Mouse (Mus musculus) limb, embryonic 14.5 days (tissue): ENCODE measurements around the gene Slc25a33. TPM values are rescaled to one million over a fixed set of nuclear protein-coding genes. Genes with fewer than 3 reads are reported as not detected.

Source experiments
- ATAC-seq: fragments of 200-750 bp; cut with Nextera tagmentation; 2 replicates; pipeline ENCODE4 v1.8.0; 2017; ENCODE audit warnings: low read depth, moderate number of reproducible peaks, moderate TSS enrichment; ENCODE audit not compliant: low FRiP score
- DNase-seq: peaks from one replicate; pipeline ENCODE4 v3.0.0-alpha.2; 2015; ENCODE audit warnings: low spot score
- H3K27ac ChIP-seq: fragments of 300-500 bp; sonication (generic); replicated peaks from 2 replicates; pipeline ENCODE4 v1.5.1; 2014; ENCODE audit warnings: low read depth, mild to moderate bottlenecking, low read length, moderate library complexity, mixed read lengths
- H3K27me3 ChIP-seq: fragments of 300-500 bp; sonication (generic); 2 replicates; pipeline ENCODE4 v1.6.1; 2014; ENCODE audit warnings: low read length, mixed read lengths; ENCODE audit not compliant: control insufficient read depth, insufficient read depth
- H3K36me3 ChIP-seq: fragments of 300-500 bp; sonication (generic); 2 replicates; pipeline ENCODE4 v1.6.1; 2014; ENCODE audit warnings: mild to moderate bottlenecking, low read length, moderate library complexity, mixed read lengths; ENCODE audit not compliant: control insufficient read depth, insufficient read depth
- H3K4me1 ChIP-seq: fragments of 300-500 bp; sonication (generic); 2 replicates; pipeline ENCODE4 v1.6.1; 2014; ENCODE audit warnings: antibody characterized with exemption, low read length, mixed read lengths; ENCODE audit not compliant: control insufficient read depth, insufficient read depth
- H3K4me2 ChIP-seq: fragments of 300-500 bp; sonication (generic); replicated peaks from 2 replicates; pipeline ENCODE4 v1.6.1; 2014; ENCODE audit warnings: low read depth, mild to moderate bottlenecking, low read length, moderate library complexity; ENCODE audit not compliant: severe bottlenecking
- H3K4me3 ChIP-seq: fragments of 300-500 bp; sonication (generic); replicated peaks from 2 replicates; pipeline ENCODE4 v1.5.1; 2014; ENCODE audit warnings: low read length
- H3K9ac ChIP-seq: fragments of 300-500 bp; sonication (generic); 2 replicates; pipeline ENCODE4 v1.6.1; 2014; ENCODE audit warnings: mild to moderate bottlenecking, low read depth, low read length, moderate library complexity; ENCODE audit not compliant: severe bottlenecking
- H3K9me3 ChIP-seq: fragments of 300-500 bp; sonication (generic); 2 replicates; pipeline ENCODE4 v1.6.1; 2016; ENCODE audit warnings: low read length; ENCODE audit not compliant: control insufficient read depth
- POLR2A ChIP-seq: fragments of 200-500 bp; IDR thresholded peaks from 2 replicates; pipeline ENCODE4 v1.8.0; 2012; ENCODE audit warnings: inconsistent platforms, mild to moderate bottlenecking, moderate library complexity, borderline replicate concordance; ENCODE audit not compliant: insufficient read depth, insufficient read length; ENCODE audit errors: extremely low read depth
- WGBS: fragments of 180-500 bp; shearing (Covaris S2); extraction: QIAGEN DNeasy Blood & Tissue Kit; methylation state at CpG from one replicate; pipeline ENCODE4 v1.1.7; 2014; 5-methylcytosine and 5-hydroxymethylcytosine counted together
- polyA plus RNA-seq, 2 experiments: library from polyadenylated mRNA; depleted of rRNA in 1 of 2; stranded (reverse) in 1 of 2; unstranded in 1 of 2; fragments of >200 nt; fragmentation: Nextera tagmentation in 1 of 2; extraction: Ambion mirVana in 1 of 2; gene quantifications; 2 replicates each; pipeline versions ENCODE4 v1.2.1 to v1.2.3; 2012 to 2014

The Slc25a33 gene
- polyA plus RNA-seq, 2 experiments, result 8.2 to 10.8 TPM

- Histone ChIP-seq H3K27ac (no peak overlapping the region), H3K27me3 (no peaks in the 10 kb centered on the region), H3K4me1 (no peaks in the 10 kb centered on the region), H3K4me2 (no peak overlapping the region), H3K9ac (no peak overlapping the region), H3K36me3 (no peaks in the 10 kb centered on the region), H3K4me3 (no peak overlapping the region), H3K9me3 (no peaks in the 10 kb centered on the region)
- no peak for DNase-seq
- no peak for ATAC-seq
- TF ChIP-seq POLR2A, result no peak
- WGBS, result 86% methylated on average over 16 of the region's 16 CpGs
Measured at GRCm38 (mm10) chr4:149799346-149800171, 25.5 kb upstream of the Slc25a33 start.

DNA sequence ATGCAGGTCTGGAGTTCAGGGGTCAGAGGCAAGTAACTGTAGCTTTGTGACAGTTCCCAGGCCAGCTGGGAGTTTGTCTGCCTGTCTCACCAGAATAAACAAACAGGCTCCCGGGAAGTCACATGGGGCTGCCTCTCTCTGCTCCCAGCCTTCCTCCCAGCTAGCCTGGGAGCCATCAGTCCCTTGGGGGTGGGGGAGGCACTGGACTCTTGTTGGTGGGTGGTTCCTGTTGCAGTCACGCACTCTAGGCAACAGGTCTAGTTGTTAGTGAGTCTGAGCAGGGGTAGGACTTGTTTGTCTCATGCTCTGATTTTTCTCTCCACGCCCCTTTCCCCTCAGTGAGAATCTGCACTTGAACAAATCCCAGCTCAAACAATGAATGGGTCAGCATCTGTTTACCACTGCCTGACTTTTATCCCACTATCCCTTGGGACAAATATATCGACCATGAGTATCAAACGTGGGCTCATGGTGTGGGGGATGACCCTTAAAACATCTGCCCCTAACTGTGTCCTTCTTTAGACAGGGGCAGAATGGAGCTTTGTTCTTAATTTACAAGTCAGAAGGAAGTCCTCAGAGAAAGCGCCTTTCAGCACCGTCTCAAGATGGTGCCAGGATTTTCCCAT is 24.7 kb upstream of the Slc25a33 start:
- H3K4me3 ChIP-seq, result no peak overlapping the region
- no peak for TF ChIP-seq POLR2A

DNA sequence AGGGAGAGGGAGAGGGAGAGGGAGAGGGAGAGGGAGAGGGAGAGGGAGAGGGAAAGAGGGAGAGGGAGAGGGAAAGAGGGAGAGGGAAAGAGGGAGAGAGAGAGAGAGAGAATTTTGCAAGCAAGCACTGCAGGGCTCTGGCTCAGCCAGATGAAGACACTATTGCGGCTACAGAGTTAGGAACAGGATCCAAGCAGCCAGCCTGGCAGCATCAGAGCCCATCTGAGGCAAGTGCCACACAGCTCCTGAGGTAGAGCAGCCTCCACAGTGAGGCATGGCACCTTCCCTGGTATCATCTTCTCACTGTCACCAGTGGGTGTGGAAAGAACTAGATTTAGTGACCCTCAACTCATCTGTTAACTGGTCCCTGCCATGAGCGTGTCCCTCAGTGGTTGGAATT is 24.0 kb upstream of the Slc25a33 start:
- WGBS, result 51% methylated on average over 2 of the region's 2 CpGs
- Histone ChIP-seq H3K4me2 (no peak overlapping the region), H3K4me1 (no peaks in the 10 kb centered on the region), H3K36me3 (no peaks in the 10 kb centered on the region), H3K4me3 (no peak overlapping the region), H3K27ac (no peak overlapping the region), H3K9me3 (no peaks in the 10 kb centered on the region), H3K9ac (no peak overlapping the region), H3K27me3 (no peaks in the 10 kb centered on the region)
- TF ChIP-seq POLR2A, result no peak
- no peak for ATAC-seq
- no peak for DNase-seq

More for the DNA sequence above, 24.7 kb upstream of the Slc25a33 start:
- H3K9me3 ChIP-seq, result no peaks in the 10 kb centered on the region
- no peaks in the 10 kb centered on the region for H3K36me3 ChIP-seq
- no peaks in the 10 kb centered on the region for H3K4me1 ChIP-seq
- H3K9ac ChIP-seq, result no peak overlapping the region
- ATAC-seq, result no peak
- DNase-seq, result no peak
- 39% methylated on average over 7 of the region's 7 CpGs for WGBS
- no peak overlapping the region for H3K27ac ChIP-seq
- no peaks in the 10 kb centered on the region for H3K27me3 ChIP-seq
- H3K4me2 ChIP-seq, result no peak overlapping the region

DNA sequence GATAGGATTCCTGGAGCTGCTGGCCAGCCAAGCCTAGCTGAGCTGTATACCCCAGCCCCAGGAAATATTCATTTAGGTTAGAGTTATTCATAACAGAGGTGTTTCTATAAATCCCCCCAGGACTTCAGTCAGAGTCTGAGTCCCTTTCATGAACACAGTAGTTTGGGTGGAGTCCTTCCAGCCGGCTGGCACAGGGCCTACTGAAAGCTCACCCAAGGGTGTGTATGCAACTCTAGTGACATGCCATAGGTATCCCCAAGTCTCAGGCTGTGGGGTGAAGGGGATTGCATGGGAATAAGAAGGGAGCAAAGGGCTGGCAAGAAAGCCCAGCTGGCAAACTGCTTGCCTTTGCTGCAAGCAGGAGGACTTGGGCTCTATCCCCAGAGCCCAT is 23.1 kb upstream of the Slc25a33 start:
- no peak overlapping the region for H3K4me3 ChIP-seq
- H3K36me3 ChIP-seq, result no peaks in the 10 kb centered on the region
- no peaks in the 10 kb centered on the region for H3K4me1 ChIP-seq
- no peak for ATAC-seq
- H3K9ac ChIP-seq, result no peak overlapping the region
- H3K9me3 ChIP-seq, result no peaks in the 10 kb centered on the region
- DNase-seq, result no peak
- 55% methylated on average over 1 of the region's 1 CpGs for WGBS
- no peaks in the 10 kb centered on the region for H3K27me3 ChIP-seq
- no peak for TF ChIP-seq POLR2A
- no peak overlapping the region for H3K4me2 ChIP-seq
- no peak overlapping the region for H3K27ac ChIP-seq

DNA sequence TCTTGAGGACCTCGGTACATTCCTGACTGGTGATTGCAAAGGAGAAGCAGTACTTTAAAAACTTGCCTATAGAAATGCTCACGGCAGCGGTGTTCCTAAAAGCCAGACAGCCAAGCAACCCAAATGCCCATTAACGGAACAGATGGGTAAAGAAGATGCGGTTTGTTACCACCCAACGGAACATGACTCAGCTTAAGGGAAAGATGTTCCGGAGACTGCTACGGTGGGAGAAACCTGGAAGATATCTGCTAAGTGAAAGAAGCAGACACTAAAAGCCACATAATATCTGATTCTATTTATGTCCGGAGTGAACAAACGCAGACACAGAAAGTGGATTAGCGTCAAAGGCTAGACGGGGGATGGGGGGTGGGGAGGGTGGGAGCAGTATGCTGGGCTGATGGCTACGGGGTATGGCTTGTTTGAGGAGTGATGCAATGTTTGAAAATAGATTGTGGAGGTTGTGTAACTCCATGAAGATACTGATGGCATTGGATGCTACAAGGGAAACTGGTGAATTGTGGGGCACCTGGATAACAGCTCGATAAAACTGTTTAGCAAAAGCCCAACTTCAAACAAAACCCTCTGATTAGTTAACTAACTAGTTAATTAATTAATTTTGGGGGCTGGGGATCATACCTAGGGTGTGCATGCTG is 22.6 kb upstream of the Slc25a33 start:
- 71% methylated on average over 14 of the region's 14 CpGs for WGBS
- no peaks in the 10 kb centered on the region for H3K36me3 ChIP-seq
- ATAC-seq (no peak), DNase-seq (no peak)
- H3K27ac ChIP-seq, result no peak overlapping the region
- no peak overlapping the region for H3K9ac ChIP-seq
- no peak overlapping the region for H3K4me3 ChIP-seq
- H3K4me1 ChIP-seq, result no peaks in the 10 kb centered on the region
- no peak for TF ChIP-seq POLR2A
- no peaks in the 10 kb centered on the region for H3K27me3 ChIP-seq
- no peak overlapping the region for H3K4me2 ChIP-seq
- no peaks in the 10 kb centered on the region for H3K9me3 ChIP-seq
